28 mouse cellular contexts compared by ENCODE assay signal in genomic region chr12:105420476-105420875, GRCm38 (mm10). TPM values are rescaled to one million over a fixed set of nuclear protein-coding genes. Genes with fewer than 3 reads are reported as not detected.
A peak's percentile ranks its signal among the peaks of the same experiment; 100 is the strongest.
DNase-seq lines count a peak whose midpoint lies in the region; ATAC-seq lines count a peak whose summit lies in the region.
"Had no signal": no experiment of that assay in that cellular context is flagged by ENCODE, and none has a peak within 500 bp of the region (broad histone marks: within the 10 kb centered on the region; RNA-seq: fewer than 3 reads in every experiment).

No protein-coding gene starts in this region.

- no peak overlapping the region for H3K9ac ChIP-seq in kidney, embryonic 14.5 days (ENCODE audit: low read depth, low read length)
- no peak overlapping the region for H3K9ac ChIP-seq in embryonic facial prominence, embryonic 14.5 days (ENCODE audit: low read depth, low read length)
- H3K9ac ChIP-seq: embryonic facial prominence, embryonic 15.5 days; heart, embryonic 13.5 days; hindbrain, embryonic 12.5 days; limb, embryonic 13.5 days; liver, embryonic 12.5 days; stomach, embryonic 15.5 days had no signal

- no peaks in the 10 kb centered on the region for H3K36me3 ChIP-seq in kidney, embryonic 14.5 days (ENCODE audit: control insufficient read depth, insufficient read depth, low read length)
- H3K36me3 ChIP-seq in embryonic facial prominence, embryonic 14.5 days (ENCODE audit: control insufficient read depth, insufficient read depth, low read length): no peaks in the 10 kb centered on the region
- H3K36me3 ChIP-seq: embryonic facial prominence, embryonic 15.5 days; heart, embryonic 13.5 days; hindbrain, embryonic 12.5 days; limb, embryonic 13.5 days; liver, embryonic 12.5 days; midbrain, embryonic 10.5 days; stomach, embryonic 15.5 days had no signal

- no peak overlapping the region for H3K4me3 ChIP-seq in kidney, embryonic 14.5 days (ENCODE audit: low read length)
- no peak overlapping the region for H3K4me3 ChIP-seq in embryonic facial prominence, embryonic 14.5 days (ENCODE audit: low read depth, low read length)
- H3K4me3 ChIP-seq: embryonic facial prominence, embryonic 15.5 days; heart, embryonic 13.5 days; hindbrain, embryonic 12.5 days; limb, embryonic 13.5 days; liver, embryonic 12.5 days; midbrain, embryonic 10.5 days; myocyte; stomach, embryonic 15.5 days had no signal

- 24% methylated on average over 6 of the region's 6 CpGs for WGBS in kidney, embryonic 14.5 days
- 28% methylated on average over 6 of the region's 6 CpGs for WGBS in embryonic facial prominence, embryonic 14.5 days

- H3K4me1 ChIP-seq in kidney, embryonic 14.5 days (ENCODE audit: control insufficient read depth, insufficient read depth, low read length): no peaks in the 10 kb centered on the region
- no peaks in the 10 kb centered on the region for H3K4me1 ChIP-seq in embryonic facial prominence, embryonic 14.5 days (ENCODE audit: control insufficient read depth, insufficient read depth, low read length)
- H3K4me1 ChIP-seq: embryonic facial prominence, embryonic 15.5 days; hindbrain, embryonic 12.5 days; limb, embryonic 13.5 days; liver, embryonic 12.5 days; stomach, embryonic 15.5 days had no signal

- no peak overlapping the region for H3K27ac ChIP-seq in kidney, embryonic 14.5 days (ENCODE audit: low read depth, low read length)
- no peak overlapping the region for H3K27ac ChIP-seq in embryonic facial prominence, embryonic 14.5 days (replicated peaks; ENCODE audit: low read depth, low read length)
- H3K27ac ChIP-seq: embryonic facial prominence, embryonic 15.5 days; heart, embryonic 13.5 days; hindbrain, embryonic 12.5 days; limb, embryonic 13.5 days; liver, embryonic 12.5 days; midbrain, embryonic 10.5 days; stomach, embryonic 15.5 days had no signal

- no peak overlapping the region for H3K4me2 ChIP-seq in kidney, embryonic 14.5 days (replicated peaks; ENCODE audit: low read depth, low read length)
- H3K4me2 ChIP-seq in embryonic facial prominence, embryonic 14.5 days (ENCODE audit: low read depth, low read length): no peak overlapping the region
- H3K4me2 ChIP-seq: embryonic facial prominence, embryonic 15.5 days; heart, embryonic 13.5 days; hindbrain, embryonic 12.5 days; limb, embryonic 13.5 days; liver, embryonic 12.5 days; stomach, embryonic 15.5 days had no signal

- H3K9me3 ChIP-seq in kidney, embryonic 14.5 days (ENCODE audit: control insufficient read depth, low read length): no peaks in the 10 kb centered on the region
- H3K9me3 ChIP-seq in embryonic facial prominence, embryonic 14.5 days (ENCODE audit: control insufficient read depth, low read length): no peaks in the 10 kb centered on the region
- H3K9me3 ChIP-seq: embryonic facial prominence, embryonic 15.5 days; heart, embryonic 13.5 days; hindbrain, embryonic 12.5 days; limb, embryonic 13.5 days; liver, embryonic 12.5 days; midbrain, embryonic 10.5 days; stomach, embryonic 15.5 days had no signal

- H3K27me3 ChIP-seq in kidney, embryonic 14.5 days (ENCODE audit: control insufficient read depth, insufficient read depth, low read length): no peaks in the 10 kb centered on the region
- no peaks in the 10 kb centered on the region for H3K27me3 ChIP-seq in embryonic facial prominence, embryonic 14.5 days (replicated peaks; ENCODE audit: control insufficient read depth, insufficient read depth, low read length)
- H3K27me3 ChIP-seq: embryonic facial prominence, embryonic 15.5 days; hindbrain, embryonic 12.5 days; limb, embryonic 13.5 days; liver, embryonic 12.5 days; stomach, embryonic 15.5 days had no signal

- peak; percentile 21 for DNase-seq in adrenal gland, postnatal 14 days
- no peak for DNase-seq in adrenal gland, postnatal 25 days
- DNase-seq in kidney, postnatal 10 days: no peak
- peak; percentile 57 for DNase-seq in ZHBTc4 (ENCODE audit: low read depth, low spot score)
- no peak for DNase-seq in embryonic facial prominence, embryonic 14.5 days (ENCODE audit: low spot score)
- no peak for DNase-seq in urinary bladder, postnatal 4 days (ENCODE audit: low spot score in 2 of 2)
- DNase-seq: adrenal gland, adult 8-10 months; gastrocnemius, postnatal 10 days; heart, adult 11 months; heart, postnatal 14 days; kidney, postnatal 36 days; lung, adult 18-20 months; lung, postnatal 10 days; right cerebral cortex, adult 18-20 months; right cerebral cortex, postnatal 4 days; thymus, postnatal 36 days had no signal

- ATAC-seq in kidney, embryonic 14.5 days (ENCODE audit: low FRiP score, low TSS enrichment): peak; percentile 72; the same call in 1 of the 2 replicates
- ATAC-seq in embryonic facial prominence, embryonic 14.5 days (ENCODE audit: low read depth): 0 out of 2 replicates have a peak, but pooled peaks have one; percentile 30
- ATAC-seq: forebrain, embryonic 14.5 days; intestine, postnatal 0 days; liver, embryonic 12.5 days; midbrain, embryonic 16.5 days had no signal

RNA-seq across cellular contexts. Expression of gene D430019H16Rik, which starts 33.2 kb away (rescaled TPM):
- total RNA-seq in adrenal gland, postnatal 14 days (2021): 4.9 and 5.7 TPM in 2 replicates
- total RNA-seq in adrenal gland, postnatal 25 days (2021): 3.4 and 5.3 TPM in 2 replicates
- 2.5 and 3.1 TPM in 2 replicates for polyA plus RNA-seq in kidney, embryonic 14.5 days (2014; fragmentation: Nextera tagmentation; extraction: Ambion mirVana)
- 3.4 and 3.8 TPM in 2 replicates for polyA plus RNA-seq in embryonic facial prominence, embryonic 14.5 days (2014; fragmentation: Nextera tagmentation; extraction: Ambion mirVana)

Comparison
In these comparisons a context has a peak if more than half of its experiments do, and no peak if none do; other contexts are left out.
1. DNase-seq: peak in adrenal gland, postnatal 14 days (single experiment) and ZHBTc4 (single experiment); none in adrenal gland, postnatal 25 days (single experiment), kidney, postnatal 10 days (single experiment), embryonic facial prominence, embryonic 14.5 days (single experiment) and urinary bladder, postnatal 4 days (0 of 2).